Mouse (Mus musculus) olfactory bulb, adult 2 months (tissue): ENCODE results near the gene Bpnt1. TPM values are rescaled to one million over a fixed set of nuclear protein-coding genes. Genes with fewer than 3 reads are reported as not detected.
"Not testable (repeated sequence)": the region's sequence is repeated elsewhere in the genome, so short reads cannot be mapped to it uniquely, and the experiment has no call there.

Experiments
- H3K27ac ChIP-seq: fragments of 200-500 bp; 2 replicates; pipeline ENCODE4 v1.5.1; 2012; ENCODE audit warnings: low read depth, low read length; ENCODE audit not compliant: insufficient read depth
- H3K4me1 ChIP-seq: fragments of 200-500 bp; 2 replicates; pipeline ENCODE4 v1.6.1; 2012; ENCODE audit warnings: low read length; ENCODE audit not compliant: control insufficient read depth, insufficient read depth
- H3K4me3 ChIP-seq: fragments of 200-500 bp; 2 replicates; pipeline ENCODE4 v1.5.1; 2012; ENCODE audit warnings: mild to moderate bottlenecking, low read depth, low read length, moderate library complexity; ENCODE audit not compliant: insufficient read depth
- CTCF ChIP-seq: fragments of 200-500 bp; IDR thresholded peaks from 2 replicates; pipeline ENCODE4 v1.5.1; 2012; ENCODE audit warnings: low read depth, mild to moderate bottlenecking, low read length, moderate library complexity; ENCODE audit not compliant: insufficient read depth
- POLR2A ChIP-seq: fragments of 200-500 bp; IDR thresholded peaks from 2 replicates; pipeline ENCODE4 v1.6.1; 2012; ENCODE audit warnings: mild to moderate bottlenecking, low read depth, low read length, moderate library complexity; ENCODE audit not compliant: insufficient read depth
- WGBS: fragments of 180-500 bp; shearing (Covaris S2); methylation state at CpG from one replicate; pipeline ENCODE4 v1.1.7; 2018; 5-methylcytosine and 5-hydroxymethylcytosine counted together
- polyA plus RNA-seq: library from polyadenylated mRNA; stranded (reverse); fragments of >200 nt; gene quantifications from 2 replicates; pipeline ENCODE4 v1.2.4, GENCODE M21; 2012; ENCODE audit warnings: low replicate concordance; ENCODE audit not compliant: missing spikeins, insufficient read depth, insufficient read length

Bpnt1 gene
- polyA plus RNA-seq, 1 experiment: not detected

- Histone ChIP-seq H3K4me1 (no peaks in the 10 kb centered on the region), H3K27ac (no peak overlapping the region), H3K4me3 (no peak overlapping the region)
- TF ChIP-seq POLR2A (no peak), CTCF (no peak)
- WGBS: 95% methylated on average over 7 of the region's 7 CpGs
These were observed 35.1 kb upstream of the Bpnt1 start for GRCm38 (mm10) chr1:185296850-185297249.

- Histone ChIP-seq H3K4me3 (no peak overlapping the region), H3K4me1 (no peaks in the 10 kb centered on the region), H3K27ac (no peak overlapping the region)
- WGBS: 95% methylated on average over 8 of the region's 8 CpGs
- TF ChIP-seq CTCF (no peak), POLR2A (no peak)
These were observed 33.5 kb upstream of the Bpnt1 start for GRCm38 (mm10) chr1:185298496-185298895.

GRCm38 (mm10) chr1:185302816-185303215, 29.1 kb upstream of the Bpnt1 start:
- WGBS: 95% methylated on average over 6 of the region's 6 CpGs
- H3K4me1 ChIP-seq: no peaks in the 10 kb centered on the region
- no peak overlapping the region for H3K27ac ChIP-seq
- no peak overlapping the region for H3K4me3 ChIP-seq
- TF ChIP-seq POLR2A (no peak), CTCF (no peak)

- Histone ChIP-seq H3K4me1 (0 out of 2 replicates have a peak, but pooled peaks cover 2% of the 10 kb centered on the region), H3K4me3 (no peak overlapping the region), H3K27ac (no peak overlapping the region)
- no peak for TF ChIP-seq POLR2A
- TF ChIP-seq CTCF: no peak
- 97% methylated on average over 12 of the region's 12 CpGs for WGBS
These were observed 25.1 kb upstream of the Bpnt1 start for GRCm38 (mm10) chr1:185306836-185307235.

GRCm38 (mm10) chr1:185307645-185308044, 24.3 kb upstream of the Bpnt1 start:
- WGBS: 95% methylated on average over 7 of the region's 7 CpGs

GRCm38 (mm10) chr1:185308334-185308733, 23.6 kb upstream of the Bpnt1 start:
- TF ChIP-seq POLR2A (no peak), CTCF (no peak)
- H3K4me3 ChIP-seq: no peak overlapping the region
- no peak overlapping the region for H3K27ac ChIP-seq
- WGBS: 100% methylated on average over 2 of the region's 2 CpGs
- H3K4me1 ChIP-seq: 0 out of 2 replicates have a peak, but pooled peaks cover 2% of the 10 kb centered on the region

More at GRCm38 (mm10) chr1:185307645-185308044, 24.3 kb upstream of the Bpnt1 start:
- Histone ChIP-seq H3K27ac (no peak overlapping the region), H3K4me1 (0 out of 2 replicates have a peak, but pooled peaks cover 2% of the 10 kb centered on the region), H3K4me3 (no peak overlapping the region)
- TF ChIP-seq CTCF: no peak
- no peak for TF ChIP-seq POLR2A

GRCm38 (mm10) chr1:185308908-185309307, 23.0 kb upstream of the Bpnt1 start:
- no peak overlapping the region for H3K4me3 ChIP-seq
- TF ChIP-seq CTCF: no peak
- no peak for TF ChIP-seq POLR2A
- H3K27ac ChIP-seq: no peak overlapping the region
- 0 out of 2 replicates have a peak, but pooled peaks cover 2% of the 10 kb centered on the region for H3K4me1 ChIP-seq
- WGBS: 77% methylated on average over 4 of the region's 4 CpGs

- 0 out of 2 replicates have a peak, but pooled peaks cover 2% of the 10 kb centered on the region for H3K4me1 ChIP-seq
These were observed 20.0 kb upstream of the Bpnt1 start for GRCm38 (mm10) chr1:185311949-185312348.

GRCm38 (mm10) chr1:185314546-185314945, 17.4 kb upstream of the Bpnt1 start:
- H3K4me1 ChIP-seq: no peaks in the 10 kb centered on the region
- TF ChIP-seq CTCF (no peak), POLR2A (no peak)
- H3K4me3 ChIP-seq: no peak overlapping the region
- 92% methylated on average over 4 of the region's 4 CpGs for WGBS
- H3K27ac ChIP-seq: no peak overlapping the region

More at GRCm38 (mm10) chr1:185311949-185312348, 20.0 kb upstream of the Bpnt1 start:
- H3K27ac ChIP-seq: no peak overlapping the region
- 92% methylated on average over 9 of the region's 9 CpGs for WGBS
- TF ChIP-seq CTCF: no peak
- TF ChIP-seq POLR2A: no peak
- no peak overlapping the region for H3K4me3 ChIP-seq

- WGBS: 92% methylated on average over 16 of the region's 16 CpGs
- no peak overlapping the region for H3K27ac ChIP-seq
- no peaks in the 10 kb centered on the region for H3K4me1 ChIP-seq
- H3K4me3 ChIP-seq: no peak overlapping the region
- TF ChIP-seq POLR2A (no peak), CTCF (no peak)
These were observed 15.9 kb upstream of the Bpnt1 start for GRCm38 (mm10) chr1:185315846-185316568.

- not testable (repeated sequence) for H3K27ac ChIP-seq, H3K4me1 ChIP-seq, H3K4me3 ChIP-seq
- 52% methylated on average over 3 of the region's 3 CpGs for WGBS
These were observed 4.1 kb upstream of the Bpnt1 start for GRCm38 (mm10) chr1:185327754-185328345.
